Mouse (Mus musculus) kidney, adult 8-10 months (tissue): ENCODE measurements around the gene Sva.

Experiments used
- DNase-seq, 2 experiments: peaks; one replicate each; pipeline ENCODE4 v3.0.0; 2022

Sva gene

DNA sequence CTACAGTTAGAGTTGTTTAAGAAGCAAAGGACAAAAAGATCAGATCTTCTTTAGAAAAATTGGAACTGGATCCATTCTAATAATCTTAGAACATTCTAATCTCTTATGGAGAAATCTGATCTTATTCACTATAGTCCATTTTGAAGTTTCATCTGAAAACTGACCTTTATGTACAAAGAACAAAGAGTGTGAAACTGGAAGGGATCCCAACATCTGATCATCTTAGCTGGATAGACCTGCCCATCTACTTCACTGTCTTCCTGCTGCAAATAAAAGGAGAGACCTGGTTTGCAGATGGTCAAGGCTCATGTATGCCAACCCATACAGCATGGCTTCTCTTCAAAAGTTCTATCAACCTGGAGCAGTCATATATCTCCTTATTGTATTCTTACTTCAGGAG lies at the start of gene Sva:
Gene Sva, plus strand, starts transcription at position 301 of the 400 bp plus-strand sequence.
- DNase-seq, result no peak
